Mouse (Mus musculus) MEL (cell line): Measurements from ENCODE around the gene Sept9.

Experiments used
- CTCF ChIP-seq, 3 experiments: IDR thresholded peaks in 2 of 3; conservative IDR thresholded peaks in 1 of 3; 2 replicates each; pipeline ENCODE4 v1.5.1; 2011 to 2012; ENCODE audit warnings: low read length in 3 of 3, low read depth in 2 of 3, mild to moderate bottlenecking in 2 of 3, improper control_type of control experiment in 1 of 3, inconsistent platforms in 1 of 3, mixed read lengths in 1 of 3, moderate library complexity in 1 of 3; ENCODE audit not compliant: control insufficient read depth in 1 of 3, insufficient read depth in 1 of 3, poor library complexity in 1 of 3, severe bottlenecking in 1 of 3
- E2F4 ChIP-seq: IDR thresholded peaks from 2 replicates; pipeline ENCODE4 v1.6.1; 2011; ENCODE audit warnings: low read depth, low read length, improper control_type of control experiment, borderline replicate concordance
- MAX ChIP-seq: IDR thresholded peaks from 2 replicates; pipeline ENCODE4 v1.6.1; 2011; ENCODE audit warnings: low read length, improper control_type of control experiment
- MAZ ChIP-seq: IDR thresholded peaks from 2 replicates; pipeline ENCODE4 v1.6.1; 2012; ENCODE audit warnings: low read depth, mild to moderate bottlenecking, inconsistent platforms, low read length, improper control_type of control experiment
- POLR2A ChIP-seq, 2 experiments: IDR thresholded peaks; 2 replicates each; pipeline ENCODE4 v1.6.1; 2011 to 2012; ENCODE audit warnings: low read length in 2 of 2, mild to moderate bottlenecking in 2 of 2, control low read depth in 1 of 2, improper control_type of control experiment in 1 of 2, low read depth in 1 of 2, moderate library complexity in 1 of 2; ENCODE audit not compliant: control insufficient read depth in 1 of 2, insufficient read depth in 1 of 2, poor library complexity in 1 of 2
- POLR2AphosphoS2 ChIP-seq: IDR thresholded peaks from 2 replicates; pipeline ENCODE4 v1.6.1; 2011; ENCODE audit warnings: low read length, improper control_type of control experiment
- ZC3H11A ChIP-seq: IDR thresholded peaks from 2 replicates; pipeline ENCODE4 v1.6.1; 2012; ENCODE audit warnings: low read depth, mild to moderate bottlenecking, inconsistent platforms, low read length, improper control_type of control experiment

GRCm38 (mm10) chr11:117285606-117285931, 86.1 kb downstream of the Sept9 start:
- TF ChIP-seq CTCF (IDR thresholded peaks at IDR 0.05 in 2 of 3, conservative IDR thresholded peaks at IDR 0.05 in 1 of 3; ENCODE audit: control insufficient read depth in 1 of 3, insufficient read depth in 1 of 3, low read depth in 2 of 3, low read length in 3 of 3, poor library complexity in 1 of 3, severe bottlenecking in 1 of 3): no peak
- TF ChIP-seq MAZ: no peak
- no peak for TF ChIP-seq POLR2AphosphoS2
- TF ChIP-seq MAX: no peak
- TF ChIP-seq ZC3H11A: no peak
- no peak for TF ChIP-seq POLR2A (IDR thresholded peaks at IDR 0.05; ENCODE audit: control insufficient read depth in 1 of 2, insufficient read depth in 1 of 2, low read depth in 1 of 2, low read length in 2 of 2, poor library complexity in 1 of 2)
- no peak for TF ChIP-seq E2F4
